8 mouse cellular contexts compared by ENCODE assay signal in the genomic region with DNA sequence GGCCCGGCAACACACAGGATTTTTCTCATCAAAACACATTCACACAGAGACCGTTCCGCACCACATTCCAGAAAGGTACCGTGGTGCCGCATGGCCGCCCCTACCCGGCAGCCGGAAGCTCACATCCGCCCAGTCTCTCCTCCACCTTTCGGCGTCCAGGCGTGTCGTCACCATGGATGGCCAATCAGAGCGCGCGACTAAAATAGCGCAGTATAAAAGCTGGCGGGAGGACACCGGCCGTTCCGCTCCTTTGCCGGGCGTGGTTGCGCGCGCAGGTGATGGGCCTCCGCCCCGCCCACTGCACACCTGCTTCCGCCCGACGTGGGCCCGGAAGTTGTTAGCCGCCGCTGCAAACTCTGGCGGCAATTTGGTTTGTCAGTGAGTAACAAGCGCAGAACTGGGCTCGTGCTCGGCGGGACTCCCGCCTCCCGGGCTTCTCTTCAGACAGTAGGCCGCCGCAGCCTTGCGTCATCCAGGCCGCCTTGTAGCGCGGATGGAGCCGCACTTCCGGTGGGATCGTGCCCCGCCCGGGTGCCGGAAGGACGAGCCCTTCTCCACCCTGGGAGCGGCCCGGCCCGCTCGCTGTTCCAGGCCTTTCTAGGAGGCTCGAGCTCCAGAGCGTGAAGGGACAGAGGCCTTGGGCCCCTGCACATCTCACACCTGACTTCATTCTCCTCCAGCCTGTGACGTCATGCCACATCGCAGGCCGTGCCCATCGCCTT. TPM values are rescaled to one million over a fixed set of nuclear protein-coding genes. Genes with fewer than 3 reads are reported as not detected.
DNase-seq lines count a peak whose midpoint lies in the region; ATAC-seq lines count a peak whose summit lies in the region.

No protein-coding gene starts in this region.

- no peaks in the 10 kb centered on the region for H3K4me1 ChIP-seq in hindbrain, embryonic 11.5 days (replicated peaks; ENCODE audit: control insufficient read depth, insufficient read depth, low read length)

- H3K9ac ChIP-seq in hindbrain, embryonic 11.5 days (ENCODE audit: low read depth, low read length): peak overlapping the region; percentile 64

- no peaks in the 10 kb centered on the region for H3K9me3 ChIP-seq in hindbrain, embryonic 11.5 days (ENCODE audit: control insufficient read depth, low read length)

- peak; percentile 99 for ATAC-seq in hindbrain, embryonic 11.5 days (ENCODE audit: low FRiP score)

- no peaks in the 10 kb centered on the region for H3K27me3 ChIP-seq in hindbrain, embryonic 11.5 days (ENCODE audit: control insufficient read depth, insufficient read depth, low read length)

- peak overlapping the region; percentile 40 for H3K4me3 ChIP-seq in hindbrain, embryonic 11.5 days (ENCODE audit: low read depth, low read length)

- no peaks in the 10 kb centered on the region for H3K36me3 ChIP-seq in hindbrain, embryonic 11.5 days (ENCODE audit: control insufficient read depth, insufficient read depth, low read length)

- peak; percentile 97 for DNase-seq in Muller cell, postnatal 12 days (ENCODE audit: inconsistent ontology term)
- DNase-seq in cerebellum, adult 9-11 months: peak; percentile 97
- peak; percentile 85 to 95 for DNase-seq in frontal cortex, adult 2 months (ENCODE audit: extremely low spot score in 1 of 2, low spot score in 1 of 2)
- DNase-seq in hindbrain, embryonic 11.5 days (ENCODE audit: low spot score): peak; percentile 97
- peak; percentile 84 to 92 for DNase-seq in layer of hippocampus, postnatal 10 days (ENCODE audit: low spot score in 2 of 2)
- DNase-seq in lung, postnatal 10 days: peak; percentile 94
- DNase-seq in ovary, postnatal 36 days (ENCODE audit: low spot score): peak; percentile 94
- DNase-seq in thymus, postnatal 25 days: peak; percentile 99

- peak overlapping the region; percentile 49 for H3K4me2 ChIP-seq in hindbrain, embryonic 11.5 days (replicated peaks; ENCODE audit: low read depth, low read length)

- peak overlapping the region; percentile 90 for H3K27ac ChIP-seq in hindbrain, embryonic 11.5 days (ENCODE audit: low read depth, low read length)

- 1% methylated on average over 64 of the region's 64 CpGs for WGBS in hindbrain, embryonic 11.5 days

RNA-seq across cellular contexts. Expression of gene Ezr, which starts 45.3 kb away (rescaled TPM):
- polyA plus RNA-seq in frontal cortex, adult 2 months (2012; rRNA removed): 49.8 and 53.9 TPM in 2 replicates
- polyA plus RNA-seq in hindbrain, embryonic 11.5 days (2014; fragmentation: Nextera tagmentation; extraction: Ambion mirVana): 73.8 and 91.1 TPM in 2 replicates
- 10 to 100 TPM; 51.0 to 56.6 TPM for total RNA-seq in layer of hippocampus, postnatal 10 days (2021)

Comparison
In these comparisons a context has a peak if more than half of its experiments do, and no peak if none do; other contexts are left out.
1. Peak in every context shown above with its lines: DNase-seq, ATAC-seq, H3K4me3 ChIP-seq and H3K27ac ChIP-seq.